Mouse (Mus musculus): ENCODE results near the gene Ccdc85b. TPM values are rescaled to one million over a fixed set of nuclear protein-coding genes. Genes with fewer than 3 reads are reported as not detected.

Ccdc85b gene
- total RNA-seq, 2 experiments from 2014 or later: 28.3 to 31.5 TPM

GRCm38 (mm10) chr19:5456922-5457745 is 560 bp downstream of the Ccdc85b start:
- DNase-seq (ENCODE audit: low spot score in 2 of 2): peak; percentile 93 to 97

GRCm38 (mm10) chr19:5456241-5456921 is 1.3 kb downstream of the Ccdc85b start:
- DNase-seq (ENCODE audit: low spot score in 2 of 2): no peak

GRCm38 (mm10) chr19:5455568-5455967 is 2.1 kb downstream of the Ccdc85b start:
- DNase-seq (ENCODE audit: low spot score in 2 of 2): no peak

- no peak for DNase-seq (ENCODE audit: low spot score in 2 of 2)
Observed at GRCm38 (mm10) chr19:5455037-5455436, 2.7 kb downstream of the Ccdc85b start.

- no peak for DNase-seq (ENCODE audit: low spot score in 2 of 2)
Observed at GRCm38 (mm10) chr19:5451766-5452165, 5.9 kb downstream of the Ccdc85b start.

- no peak for DNase-seq (ENCODE audit: low spot score in 2 of 2)
Observed at GRCm38 (mm10) chr19:5449673-5450072, 8.0 kb downstream of the Ccdc85b start.

- DNase-seq (ENCODE audit: low spot score in 2 of 2): no peak
Observed at GRCm38 (mm10) chr19:5448354-5449150, 9.1 kb downstream of the Ccdc85b start.

- DNase-seq (ENCODE audit: low spot score in 2 of 2): peak; percentile 71 to 77
Observed at GRCm38 (mm10) chr19:5447515-5448353, 10.0 kb downstream of the Ccdc85b start, which contains the start of gene Fosl1. Gene Fosl1, plus strand, starts transcription at chr19:5447547.

GRCm38 (mm10) chr19:5445747-5446146 is 11.9 kb downstream of the Ccdc85b start:
- DNase-seq (ENCODE audit: low spot score in 2 of 2): no peak

- no peak for DNase-seq (ENCODE audit: low spot score in 2 of 2)
Observed at GRCm38 (mm10) chr19:5444954-5445353, 12.7 kb downstream of the Ccdc85b start.

- no peak for DNase-seq (ENCODE audit: low spot score in 2 of 2)
Observed at GRCm38 (mm10) chr19:5444371-5444908, 13.3 kb downstream of the Ccdc85b start.

- DNase-seq (ENCODE audit: low spot score in 2 of 2): no peak
Observed at GRCm38 (mm10) chr19:5433951-5434350, 23.7 kb downstream of the Ccdc85b start.

- no peak for DNase-seq (ENCODE audit: low spot score in 2 of 2)
Observed at GRCm38 (mm10) chr19:5432992-5433852, 24.5 kb downstream of the Ccdc85b start.

GRCm38 (mm10) chr19:5431911-5432464 is 25.7 kb downstream of the Ccdc85b start:
- DNase-seq (ENCODE audit: low spot score in 2 of 2): no peak

GRCm38 (mm10) chr19:5430408-5430807 is 27.3 kb downstream of the Ccdc85b start:
- no peak for DNase-seq (ENCODE audit: low spot score in 2 of 2)

- DNase-seq (ENCODE audit: low spot score in 2 of 2): no peak
Observed at GRCm38 (mm10) chr19:5429806-5430205, 27.9 kb downstream of the Ccdc85b start.

GRCm38 (mm10) chr19:5429219-5429618 is 28.5 kb downstream of the Ccdc85b start:
- DNase-seq (ENCODE audit: low spot score in 2 of 2): no peak

GRCm38 (mm10) chr19:5428083-5428482 is 29.6 kb downstream of the Ccdc85b start:
- no peak for DNase-seq (ENCODE audit: low spot score in 2 of 2)
